Mouse (Mus musculus) adrenal gland, adult 8-10 months (tissue): ENCODE measurements around the gene Kat2a. TPM values are rescaled to one million over a fixed set of nuclear protein-coding genes. Genes with fewer than 3 reads are reported as not detected.

ENCODE experiments used
- DNase-seq: peaks from one replicate; pipeline ENCODE4 v3.0.0; 2022
- total RNA-seq, 4 experiments: library from RNA; stranded (reverse); gene quantifications; 2 replicates each; pipeline ENCODE4 v1.2.4; 2022

Gene Kat2a
- total RNA-seq, 4 experiments from 2014 or later: 43.3 to 57.7 (median 52.2) TPM

GRCm38 (mm10) chr11:100735954-100736745 is 23.9 kb upstream of the Kat2a start:
- no peak for DNase-seq

- DNase-seq: no peak
Observed at GRCm38 (mm10) chr11:100735134-100735865, 23.0 kb upstream of the Kat2a start.

DNA sequence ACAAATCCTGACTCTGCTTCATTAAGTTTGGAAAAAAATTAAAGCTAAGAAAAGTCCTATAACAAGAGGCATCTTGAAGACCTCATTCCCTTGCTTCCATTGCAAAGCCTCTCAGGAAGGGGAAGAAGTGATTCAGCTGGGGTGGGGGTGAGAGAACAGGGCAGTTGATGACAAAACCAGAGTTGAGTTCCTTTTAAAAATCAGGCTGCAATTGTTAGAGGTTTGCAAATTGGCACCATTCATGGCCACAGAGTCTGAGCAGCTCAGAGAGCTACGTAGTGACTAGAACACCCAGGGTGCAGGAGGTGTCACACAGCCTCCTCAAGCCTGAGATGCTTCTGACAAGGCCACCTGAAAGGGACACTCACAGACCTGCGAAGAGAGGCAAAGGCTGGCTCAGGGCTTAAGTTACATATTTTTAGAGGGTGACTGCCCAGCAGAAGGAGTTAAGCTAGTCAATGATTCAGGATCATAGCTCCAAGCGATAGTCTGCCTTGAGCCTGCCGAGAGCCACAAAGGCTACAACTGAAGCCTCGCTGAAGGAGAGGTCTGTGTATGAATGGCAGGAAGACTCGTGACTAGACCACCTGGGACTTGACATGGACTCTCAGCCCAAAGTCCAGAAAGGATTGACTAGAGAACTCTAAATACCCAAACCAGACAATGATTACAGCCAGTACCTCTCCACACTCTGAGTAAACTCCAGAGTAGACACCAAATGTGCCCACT is 18.4 kb upstream of the Kat2a start:
- DNase-seq: no peak

DNA sequence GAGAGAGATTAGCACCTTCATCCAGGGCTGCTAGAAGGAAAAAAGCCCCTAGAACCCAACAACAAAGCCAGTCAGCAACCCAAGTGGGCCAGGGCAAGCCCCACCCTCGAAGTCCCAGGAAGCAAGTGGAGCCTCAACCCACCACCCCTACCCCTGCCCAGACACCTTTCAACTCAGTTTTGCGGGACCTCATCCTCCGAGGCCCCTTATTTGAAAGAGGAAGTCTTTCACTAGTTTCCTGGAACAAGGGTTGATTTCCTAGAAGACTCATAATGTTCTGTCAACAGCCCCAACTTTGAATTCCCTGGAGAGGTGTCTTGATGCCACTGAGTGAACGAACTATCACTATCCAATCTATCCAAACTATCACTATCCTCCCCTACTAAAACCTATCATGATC is 17.7 kb upstream of the Kat2a start:
- no peak for DNase-seq

GRCm38 (mm10) chr11:100728601-100729000 is 16.3 kb upstream of the Kat2a start:
- DNase-seq: no peak

- no peak for DNase-seq
Observed at GRCm38 (mm10) chr11:100727201-100727600, 14.9 kb upstream of the Kat2a start.

DNA sequence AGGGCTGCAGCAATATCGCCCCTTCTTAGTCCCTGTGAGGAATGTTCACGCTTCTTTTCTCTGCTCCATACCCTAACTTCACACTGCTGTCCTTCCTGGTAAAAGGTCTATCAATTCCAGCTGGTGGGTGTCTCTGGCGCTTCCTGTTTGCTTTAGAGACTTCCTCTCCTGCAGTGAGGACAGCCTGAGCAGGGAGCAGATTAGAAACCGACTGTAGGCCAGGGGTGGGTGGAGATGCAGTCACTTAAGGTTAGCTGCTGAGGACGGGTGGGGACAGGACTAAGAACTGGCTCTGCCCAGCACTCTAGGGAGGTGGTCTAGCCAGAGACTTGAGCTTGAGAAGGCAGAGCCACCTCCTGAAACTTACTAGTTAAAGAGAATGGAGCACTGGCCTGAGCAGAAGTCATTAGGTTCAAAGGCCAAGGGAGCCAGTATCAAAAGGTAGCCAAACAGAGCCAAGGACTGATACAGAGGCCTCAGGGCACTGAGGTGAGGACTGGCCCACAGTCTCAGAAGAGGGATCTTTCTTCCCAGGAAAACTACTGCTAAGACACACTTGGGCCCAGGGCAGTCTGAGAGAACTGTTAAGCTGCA is 12.8 kb upstream of the Kat2a start:
- no peak for DNase-seq

DNA sequence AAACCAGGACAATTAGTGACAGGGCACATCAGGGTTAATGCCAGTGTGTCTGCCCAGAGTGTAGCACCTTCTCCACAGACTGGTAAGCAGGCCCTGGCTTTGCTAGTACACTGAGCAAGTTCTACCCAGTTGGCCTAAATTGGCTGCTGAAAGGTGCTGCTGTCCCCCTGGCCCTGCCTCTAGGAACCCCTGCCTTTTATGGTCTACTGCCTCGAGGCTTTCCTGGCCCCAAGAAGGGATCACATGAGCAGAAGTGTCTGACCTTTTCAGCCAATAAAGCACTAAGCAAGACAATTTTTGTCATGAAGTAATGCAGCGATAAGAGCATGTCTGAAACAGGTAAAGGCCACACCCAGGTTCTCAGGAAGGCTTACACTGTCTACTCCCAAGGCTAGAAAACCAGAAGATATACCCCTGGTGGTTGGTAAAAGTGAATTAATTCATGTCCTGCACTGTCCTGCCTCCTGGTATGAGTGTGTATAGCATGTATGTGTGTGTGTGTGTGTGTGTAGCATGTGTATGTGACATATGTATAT is 10.3 kb upstream of the Kat2a start:
- no peak for DNase-seq

GRCm38 (mm10) chr11:100721776-100722492 is 9.7 kb upstream of the Kat2a start:
- no peak for DNase-seq

DNA sequence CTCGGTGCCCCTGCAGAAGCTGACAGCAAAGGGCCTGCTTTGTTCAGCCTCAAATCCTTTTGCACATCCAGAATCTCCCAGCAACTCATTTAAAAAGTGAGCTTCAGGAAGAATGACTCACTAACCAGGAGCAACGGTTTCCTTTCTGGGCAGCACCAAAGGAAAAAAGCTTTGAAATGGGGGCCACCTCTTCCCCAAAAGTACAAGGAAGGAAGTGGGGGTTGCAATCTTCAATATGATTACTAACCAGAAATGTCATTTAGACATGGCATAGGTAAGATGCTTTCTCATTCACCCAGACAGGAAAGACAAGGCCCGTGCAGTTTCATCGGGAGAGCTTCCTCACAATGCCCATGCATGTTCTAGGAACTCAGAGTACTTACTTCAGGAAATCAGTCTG is 9.0 kb upstream of the Kat2a start:
- no peak for DNase-seq

- no peak for DNase-seq
Observed at GRCm38 (mm10) chr11:100720345-100720744, 8.1 kb upstream of the Kat2a start.

DNA sequence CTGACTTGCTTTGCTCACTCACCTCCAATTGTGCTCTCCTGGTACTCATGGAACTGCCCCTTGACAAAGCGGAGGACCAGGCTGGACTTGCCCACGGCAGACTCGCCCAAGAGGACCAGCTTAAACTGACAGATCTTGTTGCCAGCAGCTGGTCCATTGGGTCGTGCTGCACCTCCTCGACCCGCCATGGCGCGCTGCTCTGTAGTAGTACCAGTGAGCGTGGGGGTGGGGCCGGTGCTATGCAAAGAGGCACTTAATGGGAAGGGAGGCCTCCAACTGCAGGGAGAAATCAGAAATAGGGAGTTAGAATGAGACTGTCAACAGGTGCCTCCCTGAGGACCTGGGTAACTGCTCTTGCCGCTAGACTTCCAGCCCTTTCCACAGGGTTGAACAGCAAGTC is 7.6 kb upstream of the Kat2a start:
- no peak for DNase-seq

DNA sequence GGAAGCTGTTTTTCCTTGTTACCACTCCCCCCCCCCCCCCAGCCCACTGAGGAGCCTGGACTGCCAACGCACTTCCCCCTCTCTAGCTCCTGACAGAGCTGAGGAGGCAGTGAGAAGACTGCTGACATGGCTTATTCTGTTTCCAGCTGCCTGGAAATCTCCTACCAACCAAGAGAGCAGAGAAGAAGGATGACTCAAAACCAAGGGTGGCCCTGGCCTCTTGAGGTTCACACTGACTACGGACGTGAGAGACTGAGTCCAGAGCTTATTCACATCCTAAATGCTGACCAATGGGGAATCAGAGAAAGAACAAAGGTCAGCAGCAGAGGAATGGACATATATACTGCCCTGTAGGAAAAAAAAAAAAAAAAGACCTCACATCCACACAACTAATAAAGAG is 7.0 kb upstream of the Kat2a start:
- no peak for DNase-seq

DNA sequence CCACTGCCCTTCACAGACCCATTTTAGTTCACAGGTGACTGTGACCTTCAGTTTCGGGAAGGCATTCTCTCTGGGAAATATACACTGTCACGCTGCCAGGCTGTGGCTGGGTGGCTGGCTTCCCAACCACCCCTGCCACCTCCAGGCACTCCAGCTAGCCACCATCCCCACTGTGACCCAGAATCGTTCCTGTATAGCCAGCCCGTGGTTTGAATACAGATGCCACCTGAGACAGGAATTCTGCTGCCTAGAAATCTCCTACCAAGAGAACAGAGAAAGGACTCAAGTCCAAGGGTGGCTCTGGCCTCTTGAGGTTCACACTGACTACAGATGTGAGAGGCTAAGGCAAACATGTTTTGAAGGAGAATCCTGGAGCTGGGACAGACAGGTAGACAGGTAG is 6.6 kb upstream of the Kat2a start:
- no peak for DNase-seq

- no peak for DNase-seq
Observed at GRCm38 (mm10) chr11:100718462-100718861, 6.2 kb upstream of the Kat2a start.

DNA sequence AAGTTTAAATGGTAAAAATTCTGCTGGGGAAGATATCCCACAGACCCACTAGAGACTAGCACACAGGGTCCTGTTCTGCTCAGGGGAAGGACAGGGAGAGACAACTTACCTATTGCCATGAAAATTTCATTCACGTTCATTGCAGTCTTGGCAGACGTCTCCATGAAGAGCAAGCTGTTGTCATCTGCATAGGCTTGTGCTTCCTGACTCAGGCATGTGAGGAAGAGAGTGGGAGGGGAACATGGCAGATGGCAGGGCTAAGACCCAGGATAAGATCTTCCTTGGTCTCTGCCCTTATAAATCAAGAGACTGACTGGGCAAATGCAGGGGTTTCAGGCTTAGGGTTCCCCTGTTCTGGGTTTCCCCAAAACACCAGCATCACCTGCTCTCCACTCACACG is 4.4 kb upstream of the Kat2a start:
- no peak for DNase-seq

DNA sequence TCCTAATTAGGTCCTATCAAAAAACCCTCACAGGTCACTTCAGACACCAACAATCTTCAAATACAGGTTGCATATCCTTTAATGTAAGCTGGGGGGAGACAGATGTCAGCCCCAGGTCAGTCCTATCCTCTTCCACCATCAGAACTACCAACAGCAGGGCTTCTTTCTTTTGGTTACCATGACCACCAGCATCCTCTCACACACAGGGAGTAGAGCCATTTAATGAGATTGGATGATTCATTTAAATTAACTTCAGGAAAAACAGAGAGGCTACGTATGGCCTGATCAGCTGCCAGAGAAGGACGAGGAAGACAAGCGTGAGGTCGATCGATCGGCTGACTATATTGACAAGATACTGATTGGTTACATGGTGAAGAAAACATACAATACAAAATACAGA is 2.7 kb upstream of the Kat2a start:
- no peak for DNase-seq

DNA sequence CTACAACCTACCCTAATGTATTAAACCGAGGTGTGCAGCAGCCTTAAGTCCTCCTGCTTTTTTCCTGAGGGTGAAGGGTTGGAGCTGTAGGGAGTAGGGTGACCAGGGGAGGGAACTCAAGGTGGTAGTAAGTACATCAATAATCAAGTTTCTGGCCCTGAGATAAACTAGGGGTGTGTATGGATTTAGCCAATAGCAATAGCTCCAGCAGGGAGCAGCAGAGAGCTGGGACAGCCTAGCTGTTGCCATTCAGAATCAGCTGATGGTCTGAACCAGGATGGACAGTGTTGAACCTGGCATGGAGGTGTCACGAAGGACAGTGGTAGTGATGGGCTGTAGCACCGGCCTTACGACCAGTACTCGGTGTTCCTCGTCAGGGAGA is 2.3 kb upstream of the Kat2a start:
- peak; percentile 67 for DNase-seq

DNA sequence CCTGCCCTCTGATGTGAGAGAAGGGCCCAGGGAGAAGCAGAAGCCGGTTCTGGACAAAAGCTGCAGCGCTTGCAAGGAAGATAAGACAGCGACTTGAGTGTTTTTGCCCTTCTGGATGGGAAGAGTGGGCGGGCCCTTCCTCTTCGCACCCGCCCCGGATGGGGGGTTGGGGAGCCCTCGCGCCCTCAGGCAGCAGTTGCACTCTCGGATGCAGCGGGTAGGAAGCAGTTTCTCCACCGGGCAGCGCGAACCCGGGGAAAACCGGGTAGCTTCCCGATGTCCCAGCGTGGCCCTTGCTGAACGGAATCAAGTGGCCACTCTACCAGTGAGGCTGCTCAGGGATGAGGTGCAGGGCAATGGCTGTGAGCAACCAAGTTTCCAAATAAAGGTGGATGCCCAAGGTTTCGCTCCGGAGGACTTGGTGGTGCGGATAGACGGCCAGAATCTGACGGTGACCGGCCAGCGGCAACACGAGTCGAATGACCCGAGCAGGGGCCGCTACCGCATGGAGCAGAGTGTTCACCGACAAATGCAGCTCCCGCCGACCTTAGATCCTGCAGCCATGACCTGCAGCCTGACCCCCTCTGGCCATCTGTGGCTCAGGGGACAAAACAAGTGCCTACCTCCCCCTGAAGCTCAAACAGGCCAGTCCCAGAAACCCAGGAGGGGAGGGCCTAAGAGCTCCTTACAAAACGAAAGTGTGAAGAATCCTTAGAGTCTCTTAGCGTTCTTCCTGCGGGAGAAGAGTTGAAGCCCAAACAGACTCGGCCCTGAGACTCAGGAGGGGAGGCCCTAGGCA is 1.7 kb upstream of the Kat2a start, which contains the start of gene Hspb9:
Hspb9 (plus strand) TSS at position 116 of the 799 bp plus-strand sequence.
- DNase-seq: peak; percentile 64

DNA sequence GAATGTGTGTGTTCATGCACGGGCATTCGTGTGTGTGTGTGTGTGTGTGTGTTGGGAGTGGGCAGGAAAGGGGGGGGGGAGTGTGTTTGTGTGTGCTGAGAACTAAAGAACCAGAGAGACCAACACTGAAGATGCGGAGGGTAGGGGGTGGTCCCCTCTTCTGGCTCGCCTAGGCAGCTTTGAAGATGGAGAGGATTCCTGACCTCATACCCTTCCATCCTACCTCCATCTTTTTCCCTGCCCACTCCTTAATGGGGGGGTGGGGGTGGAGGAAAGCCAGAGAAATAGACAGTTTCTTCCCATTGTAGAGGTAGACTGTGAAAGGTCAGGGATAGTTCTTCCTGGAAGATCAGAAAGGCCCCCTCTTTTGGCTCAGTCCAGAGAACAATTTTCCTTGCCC is 909 bp upstream of the Kat2a start:
- DNase-seq: no peak

DNA sequence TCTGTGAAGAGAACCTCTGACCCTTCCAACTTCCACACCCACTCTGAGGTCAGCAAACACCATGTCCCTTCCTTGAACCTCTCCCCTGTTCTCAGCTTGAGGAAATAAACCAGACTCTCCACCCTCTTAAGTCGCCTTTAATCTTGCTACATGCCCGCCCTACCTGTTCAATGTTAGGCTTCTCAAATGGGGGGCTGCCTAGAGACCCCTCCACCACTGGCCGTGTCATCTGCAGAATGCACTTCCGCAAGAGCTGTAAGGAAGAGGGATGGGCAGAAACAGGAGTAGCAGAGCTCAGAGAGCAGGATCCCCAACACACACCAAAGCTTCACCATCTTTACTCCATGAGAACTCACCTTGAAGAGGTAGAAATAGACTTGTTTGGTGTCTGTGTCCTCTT is 1.3 kb downstream of the Kat2a start:
- DNase-seq: no peak
